Mouse (Mus musculus) mesoderm, embryonic 11.5 days (tissue): Measurements from ENCODE around the gene Pgam2.
"Not testable (repeated sequence)": the region's sequence is repeated elsewhere in the genome, so short reads cannot be mapped to it uniquely, and the experiment has no call there.

Source experiments
- DNase-seq: peaks from one replicate; pipeline ENCODE4 v3.0.0-alpha.2; 2012; ENCODE audit warnings: low read depth, low spot score

Pgam2 gene

DNA sequence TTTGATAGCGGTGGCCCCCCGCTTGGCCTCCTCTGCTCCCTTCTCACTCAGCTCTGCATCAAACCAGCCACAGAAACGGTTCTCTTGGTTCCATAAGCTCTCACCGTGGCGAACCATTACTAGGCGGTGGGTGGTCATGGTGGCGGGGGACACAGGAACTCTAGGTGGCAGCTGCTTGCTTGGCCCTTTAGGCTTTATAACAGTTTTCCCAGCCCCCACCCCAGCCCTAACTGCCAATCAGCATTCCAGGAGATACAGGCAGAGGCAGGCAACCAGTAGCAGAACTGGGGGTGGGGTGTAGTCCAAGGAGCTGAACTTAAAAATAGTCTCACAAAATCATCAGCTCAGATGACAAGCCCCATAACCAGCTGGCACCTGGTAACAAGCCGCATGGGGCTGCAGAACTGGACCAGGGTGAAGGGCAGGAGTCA lies at the start of gene Pgam2:
TSS of gene Pgam2 (minus strand) at position 183 of the 431 bp plus-strand sequence.
- DNase-seq = peak; percentile 36

DNA sequence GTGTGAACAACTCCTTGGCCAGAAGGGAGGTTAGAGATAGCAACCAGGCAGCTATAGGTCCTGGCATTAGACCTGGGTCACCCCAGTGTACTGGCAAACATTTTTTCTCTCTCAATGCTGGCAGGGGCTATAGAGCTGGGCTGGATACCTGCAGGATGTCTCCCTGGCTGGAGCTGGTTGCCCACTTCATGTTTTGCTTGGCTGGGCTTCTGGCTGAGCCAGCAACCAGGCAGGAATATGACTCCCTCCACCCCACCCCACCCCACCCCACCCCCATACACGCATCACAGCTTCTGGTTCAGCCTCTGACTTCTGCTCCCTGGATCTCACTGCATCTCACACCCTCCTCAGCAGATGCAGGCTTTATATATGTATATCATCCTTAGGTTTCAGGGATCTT lies 48.8 kb upstream of the Pgam2 start:
- DNase-seq = no peak

DNA sequence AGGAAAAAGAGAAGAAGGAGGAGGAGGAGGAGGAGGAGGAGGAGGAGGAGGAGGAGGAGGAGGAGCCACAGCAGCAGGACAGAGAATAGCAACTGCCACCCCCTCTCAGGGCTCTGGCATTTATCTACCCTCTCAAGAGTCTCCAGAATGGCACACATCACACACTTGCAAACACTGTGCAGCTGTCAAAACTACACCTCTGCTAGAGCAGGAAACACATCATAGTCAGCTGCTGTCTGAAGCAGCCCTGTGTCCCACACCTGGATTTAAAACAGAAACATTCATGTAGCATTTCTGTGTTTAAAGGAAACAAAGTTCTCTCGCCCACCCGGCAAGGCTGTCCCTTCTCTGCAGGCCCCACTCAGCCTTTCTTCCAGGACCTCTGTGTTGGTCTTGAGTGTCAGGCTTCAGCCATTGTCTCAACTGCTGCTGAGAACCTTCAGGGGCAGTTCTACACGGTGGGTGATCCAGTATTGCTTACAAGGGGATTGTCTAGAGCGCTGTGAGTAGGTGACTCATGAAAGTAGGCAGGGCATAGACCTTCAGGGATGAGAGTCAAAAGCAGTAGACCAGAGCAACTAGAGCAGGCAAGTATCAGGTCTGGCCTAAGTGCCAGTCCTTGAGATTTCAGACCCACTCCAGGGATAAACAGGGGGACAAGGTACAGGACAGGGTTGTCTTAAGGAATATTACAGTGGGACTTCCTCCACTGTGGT lies 47.6 kb upstream of the Pgam2 start:
- no peak for DNase-seq

DNA sequence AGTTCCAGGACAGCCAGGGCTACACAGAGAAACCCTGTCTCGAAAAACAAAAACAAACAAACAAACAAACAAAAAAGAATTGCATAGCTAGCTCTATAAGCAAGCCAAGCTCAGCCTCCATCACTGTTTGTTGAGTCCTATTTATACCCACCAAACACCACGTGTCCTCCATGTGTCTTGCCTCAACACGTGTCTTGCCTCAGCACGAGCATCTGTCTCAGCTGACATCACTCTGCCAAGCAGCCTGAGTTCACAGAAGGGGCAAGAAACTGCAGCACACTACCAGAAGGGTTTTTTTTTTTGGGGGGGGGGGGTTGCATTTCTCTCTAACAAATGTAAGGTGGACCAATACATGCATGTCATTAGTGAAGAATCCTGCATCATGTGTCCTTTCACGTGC lies 46.9 kb upstream of the Pgam2 start:
- no peak for DNase-seq

DNA sequence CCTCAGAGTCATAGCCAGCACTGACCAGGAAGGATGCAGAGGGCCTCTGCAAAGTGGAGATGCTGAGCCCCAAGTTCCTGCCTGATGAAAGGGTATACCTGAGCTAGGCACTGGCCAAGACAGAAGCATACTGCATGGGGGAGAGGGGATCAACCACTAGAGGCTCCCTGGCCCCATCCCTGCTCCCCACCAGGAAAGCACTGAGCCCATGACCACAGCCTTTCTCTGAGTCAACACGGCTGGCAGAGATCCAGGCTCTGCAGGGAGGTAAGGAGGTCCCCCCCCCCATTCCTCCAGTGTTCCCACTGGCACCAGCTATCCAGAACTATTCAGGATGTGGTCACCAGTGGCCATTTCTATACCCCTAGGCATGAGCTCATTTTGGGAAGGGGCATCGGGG lies 45.8 kb upstream of the Pgam2 start:
- DNase-seq = no peak

DNA sequence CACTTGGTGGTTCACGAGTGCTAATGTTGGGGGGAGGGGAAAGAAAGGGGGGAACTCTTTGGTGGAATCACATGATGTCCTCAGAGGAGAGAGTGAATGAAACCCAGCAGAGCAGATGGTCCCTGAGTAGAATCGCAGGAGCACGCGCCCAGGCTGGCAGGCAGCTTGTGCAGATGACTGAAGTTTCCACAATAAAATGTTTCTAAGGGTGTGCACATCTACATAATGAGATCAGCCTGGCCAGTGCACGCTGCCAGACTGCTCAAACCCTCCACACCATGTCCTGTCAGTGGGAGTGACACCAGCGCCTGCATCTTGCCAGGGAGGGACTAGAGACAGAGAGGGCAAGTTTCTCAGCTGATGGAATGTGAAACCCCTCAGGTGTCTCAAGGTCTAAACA lies 45.2 kb upstream of the Pgam2 start:
- DNase-seq = no peak

DNA sequence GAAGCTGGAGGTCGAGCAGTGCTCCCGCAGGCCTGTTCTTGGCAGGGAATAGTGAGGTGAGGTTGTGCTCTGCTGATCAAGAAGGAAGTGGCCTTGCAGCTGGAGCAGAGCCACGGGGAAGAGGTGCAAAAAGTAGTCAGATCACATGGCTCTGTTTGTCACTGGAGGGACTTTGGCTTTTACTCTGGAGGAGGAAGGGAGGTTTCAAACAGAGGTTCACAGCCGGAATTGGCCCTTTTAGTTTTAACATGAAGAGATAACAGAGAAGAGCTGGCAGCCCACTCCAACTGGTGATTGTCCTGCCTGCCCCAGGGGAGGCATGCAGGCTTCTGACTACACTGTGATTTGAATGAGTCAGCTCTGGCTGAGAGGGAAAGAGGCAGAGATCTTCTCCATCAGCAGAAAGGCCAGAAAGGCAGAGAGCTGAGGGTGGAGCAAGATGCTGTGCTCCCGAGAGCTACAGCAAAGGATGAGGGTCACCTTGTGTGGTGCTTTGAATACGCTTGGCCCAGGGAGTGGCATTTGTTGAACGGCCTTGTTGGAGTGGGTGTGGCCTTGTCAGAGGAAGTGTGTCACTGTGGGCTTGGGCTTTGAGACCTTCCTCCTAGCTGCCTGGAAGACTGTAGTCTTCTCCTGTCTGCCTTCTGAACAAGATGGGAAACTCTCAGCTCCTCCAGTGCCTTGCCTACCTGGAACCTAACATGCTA lies 43.3 kb upstream of the Pgam2 start:
- no peak for DNase-seq

DNA sequence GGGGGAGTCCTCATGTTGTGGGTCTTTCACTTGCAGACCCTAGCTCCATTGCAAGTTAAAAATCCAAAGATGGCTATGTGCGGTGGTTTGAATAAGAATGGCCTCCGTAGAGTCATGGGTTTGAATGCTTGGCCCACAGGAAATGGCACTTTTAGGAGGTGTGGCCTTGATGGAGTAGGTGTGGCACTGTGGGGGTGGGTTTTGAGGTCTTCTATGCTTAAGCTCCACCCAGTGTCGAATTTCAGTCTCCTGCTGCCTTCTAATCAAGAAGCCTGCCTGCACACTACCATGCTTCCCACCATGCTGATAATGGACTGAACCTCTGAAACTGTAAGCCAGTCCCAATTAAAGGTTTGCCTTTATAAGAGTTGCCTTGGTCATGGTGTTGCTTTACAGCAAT lies 39.6 kb upstream of the Pgam2 start:
- no peak for DNase-seq

DNA sequence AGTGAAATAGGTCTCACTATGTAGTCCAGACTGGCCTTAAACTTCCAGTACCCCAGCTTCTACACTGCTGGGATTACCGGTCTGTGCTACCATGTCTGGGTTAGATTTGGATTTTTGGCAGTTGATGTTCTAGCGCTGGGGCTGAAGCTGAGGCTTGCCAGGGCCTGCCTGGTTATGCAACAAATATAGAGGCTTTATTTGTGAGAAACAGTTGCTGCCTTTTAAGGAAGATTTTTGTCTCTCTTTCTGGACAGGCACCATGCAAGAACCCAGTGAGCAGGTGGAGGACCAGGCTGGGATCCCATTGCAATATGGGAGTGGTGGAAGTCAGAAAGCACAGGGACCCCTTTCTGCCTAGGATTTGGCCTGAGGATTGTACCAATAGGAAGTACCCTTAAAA lies 38.2 kb upstream of the Pgam2 start:
- no peak for DNase-seq

DNA sequence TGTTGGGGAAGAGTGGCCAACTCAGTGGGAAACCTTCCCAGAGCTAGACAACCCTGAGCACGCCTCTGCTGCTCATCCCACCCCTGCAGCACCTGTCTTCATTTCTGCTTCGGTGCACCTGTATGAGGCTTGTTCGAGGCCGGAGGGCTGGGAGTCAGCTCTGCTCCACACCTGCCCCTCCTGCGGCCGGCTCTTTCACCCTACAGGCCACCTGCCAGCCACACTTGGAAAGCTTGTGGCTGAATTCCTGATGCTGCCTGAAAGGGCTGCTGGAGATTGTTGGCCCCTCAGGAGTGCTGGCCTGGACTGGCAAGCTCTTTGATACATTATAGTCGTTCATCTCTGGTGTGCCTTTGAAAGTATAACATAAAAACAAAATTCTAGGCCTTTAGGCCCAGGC lies 36.8 kb upstream of the Pgam2 start:
- no peak for DNase-seq

DNA sequence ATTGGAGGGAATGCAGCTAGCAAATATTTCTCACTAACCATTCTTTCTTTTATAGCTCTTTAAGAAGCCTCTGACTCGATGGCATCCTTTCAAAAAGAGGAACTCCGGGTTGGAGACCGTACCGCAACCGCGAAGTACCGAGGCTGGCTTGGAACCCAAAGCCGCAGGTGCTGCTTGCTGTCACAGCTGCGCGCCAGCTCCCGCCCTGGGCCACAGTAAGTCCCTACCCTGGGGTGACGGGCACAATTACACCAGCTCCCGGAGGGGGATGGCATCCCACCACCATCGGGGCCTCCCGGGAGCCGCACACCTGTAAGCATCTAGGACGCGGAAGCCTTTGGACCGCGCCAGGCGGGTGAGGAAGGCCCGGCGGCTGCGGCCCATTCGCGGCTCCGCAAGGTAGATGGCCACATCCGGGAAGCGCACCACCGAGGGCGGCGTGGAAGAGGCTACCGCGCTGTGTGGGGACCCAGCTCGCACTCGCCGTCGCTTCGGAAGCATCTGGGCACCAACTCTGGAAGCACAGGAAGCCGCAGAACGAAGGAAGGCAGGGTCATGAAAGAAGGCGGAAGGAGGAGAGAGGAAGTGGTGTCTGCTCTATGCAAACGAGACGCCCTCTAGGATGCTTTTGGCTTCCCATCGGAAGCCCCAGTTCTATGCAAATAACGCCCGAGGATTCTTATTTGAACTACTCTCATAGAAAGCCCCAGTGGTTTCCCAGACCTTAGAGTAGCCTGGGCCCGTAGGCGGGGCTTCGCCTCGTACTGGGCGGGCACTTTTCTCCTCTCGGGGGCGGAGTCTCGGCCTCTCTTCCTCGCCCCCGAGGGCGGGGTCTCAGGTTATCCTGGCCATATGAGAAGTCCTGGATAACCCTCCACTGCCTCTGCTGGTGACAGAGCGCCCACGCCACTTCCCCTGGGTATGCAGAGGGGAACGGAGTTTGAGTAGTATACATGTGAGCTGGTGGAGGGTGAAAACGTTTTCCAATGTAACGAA lies 34.0 kb upstream of the Pgam2 start, which contains the start of gene Polm:
TSS of gene Polm (minus strand) at position 766 of the 996 bp plus-strand sequence.
- peak; percentile 95 for DNase-seq

DNA sequence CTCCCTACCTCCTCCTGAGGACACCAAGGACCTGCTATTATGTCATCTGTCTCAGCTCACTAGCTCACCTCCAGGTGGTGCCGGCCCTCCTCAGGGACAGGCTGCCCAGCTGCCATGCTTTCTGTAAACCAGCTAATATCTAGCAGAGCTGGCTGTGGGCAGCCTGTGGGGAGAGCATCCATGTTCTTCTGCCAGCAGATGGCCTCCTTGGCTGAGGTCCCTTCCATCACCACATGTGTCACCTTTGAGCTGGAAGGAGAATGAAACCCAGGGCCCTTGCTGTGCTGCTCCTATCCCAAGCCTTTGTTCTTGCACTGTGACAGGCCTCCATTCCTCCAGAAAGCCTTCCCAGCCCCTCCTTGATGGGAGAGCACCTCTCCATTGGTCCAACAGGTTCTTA lies 32.6 kb upstream of the Pgam2 start:
- DNase-seq = no peak

DNA sequence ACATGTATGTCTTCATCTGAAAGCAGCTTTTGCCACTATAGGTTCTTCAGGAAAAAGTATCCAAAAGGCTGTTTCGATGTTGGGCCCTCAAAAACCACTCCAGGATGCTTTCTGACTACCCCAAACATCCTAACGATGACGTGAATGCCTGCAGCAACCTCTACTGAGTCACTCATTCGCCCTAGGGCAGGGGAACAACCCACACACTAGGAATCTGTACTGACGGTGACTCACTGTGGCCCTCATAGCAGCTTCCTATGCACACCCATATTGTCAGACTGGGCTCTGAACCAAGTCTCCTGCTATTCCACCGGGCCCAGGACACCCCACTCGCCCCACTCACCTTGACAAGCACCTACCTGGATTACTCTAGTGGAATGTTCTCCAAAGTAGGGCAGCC lies 31.5 kb upstream of the Pgam2 start:
- DNase-seq = no peak

DNA sequence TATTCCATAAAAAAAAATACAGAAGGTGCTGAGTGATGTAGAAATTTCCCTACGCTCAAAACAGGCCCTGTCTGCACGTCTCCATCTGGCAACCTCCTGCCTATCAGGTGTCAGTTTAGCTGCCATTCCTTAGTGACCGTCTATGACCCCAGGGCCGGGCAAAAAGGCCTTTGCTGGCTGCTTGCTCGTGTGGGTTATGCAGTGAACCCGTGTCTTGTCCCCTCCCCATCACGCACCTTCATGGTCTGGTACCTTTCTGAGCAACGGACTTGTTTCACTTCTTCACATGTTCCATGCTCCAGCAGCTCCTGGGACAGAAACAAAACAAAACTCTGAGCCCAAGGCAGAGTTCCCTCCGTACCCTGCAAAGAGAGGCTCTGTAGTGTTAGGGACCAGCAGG lies 31.0 kb upstream of the Pgam2 start:
- no peak for DNase-seq

DNA sequence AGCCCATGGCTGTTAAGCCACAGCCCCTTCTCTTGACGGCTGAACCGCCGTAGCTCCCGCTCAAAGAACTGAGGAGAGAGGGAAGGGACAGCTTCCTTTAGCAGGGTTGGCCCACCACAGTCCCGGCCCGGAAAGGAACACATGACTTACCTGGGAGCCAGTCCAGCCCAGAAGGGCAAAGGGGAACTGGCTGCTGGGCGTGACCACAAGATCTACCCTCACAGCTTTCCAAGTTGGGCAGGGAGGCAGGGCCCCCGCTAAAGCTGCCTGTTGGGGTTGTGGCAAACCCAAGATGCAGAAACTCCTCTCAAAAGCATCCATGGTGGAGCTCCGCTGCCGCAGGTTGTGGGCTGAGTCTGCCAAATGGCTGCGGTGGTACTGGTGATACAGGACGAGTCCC lies 25.8 kb upstream of the Pgam2 start:
- no peak for DNase-seq

DNA sequence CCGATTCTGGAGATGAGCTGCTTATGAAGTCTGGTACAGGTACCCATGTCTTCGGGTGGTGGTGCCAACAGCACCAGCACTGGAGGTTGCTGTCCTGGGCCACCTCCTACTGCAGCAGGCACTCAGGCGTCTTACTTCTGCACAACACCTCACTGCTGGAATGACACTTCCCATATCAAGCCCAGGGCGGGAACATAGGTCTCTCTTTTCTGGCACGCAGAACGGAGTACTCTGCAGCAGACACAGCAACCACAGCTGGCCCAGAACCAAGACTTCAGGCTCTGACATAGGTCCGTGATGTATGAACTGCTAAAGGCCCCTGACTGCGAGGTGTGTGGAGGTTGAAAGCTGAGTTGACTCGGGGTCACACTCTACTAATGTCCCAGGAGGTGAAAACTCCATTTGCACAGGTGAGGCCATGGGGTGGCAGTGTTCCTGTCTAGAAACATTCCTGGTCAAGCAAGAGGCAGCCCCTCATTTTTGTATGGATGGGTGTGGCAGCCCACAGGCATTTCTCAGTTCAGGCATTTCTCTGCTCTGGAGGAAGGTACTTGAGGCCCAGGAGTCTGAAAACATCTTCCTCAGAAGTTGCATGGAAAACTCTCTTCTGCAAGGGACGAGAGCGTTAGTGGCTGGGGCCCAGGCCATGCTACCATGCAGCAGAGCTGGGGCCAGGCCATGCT lies 25.1 kb upstream of the Pgam2 start:
- no peak for DNase-seq

DNA sequence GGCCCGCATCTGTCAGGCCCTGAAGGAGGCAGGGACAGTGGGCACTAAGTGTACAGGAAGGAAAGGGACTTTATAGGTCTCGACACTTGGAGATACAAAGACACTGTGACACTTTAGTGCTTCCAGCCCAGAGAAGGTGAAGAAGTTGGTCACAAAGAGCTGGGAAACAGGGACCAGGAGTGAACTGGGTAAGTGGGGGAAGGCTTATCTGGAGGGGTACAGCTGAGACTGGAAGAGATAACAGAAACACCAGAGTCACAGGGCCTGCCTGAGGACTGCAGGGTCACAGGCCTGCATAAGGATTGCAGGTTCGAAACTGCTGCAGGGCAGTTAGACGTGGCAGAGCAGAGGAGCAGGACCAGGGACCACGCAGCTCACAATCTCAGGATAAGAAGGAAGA lies 24.4 kb upstream of the Pgam2 start:
- DNase-seq = no peak

DNA sequence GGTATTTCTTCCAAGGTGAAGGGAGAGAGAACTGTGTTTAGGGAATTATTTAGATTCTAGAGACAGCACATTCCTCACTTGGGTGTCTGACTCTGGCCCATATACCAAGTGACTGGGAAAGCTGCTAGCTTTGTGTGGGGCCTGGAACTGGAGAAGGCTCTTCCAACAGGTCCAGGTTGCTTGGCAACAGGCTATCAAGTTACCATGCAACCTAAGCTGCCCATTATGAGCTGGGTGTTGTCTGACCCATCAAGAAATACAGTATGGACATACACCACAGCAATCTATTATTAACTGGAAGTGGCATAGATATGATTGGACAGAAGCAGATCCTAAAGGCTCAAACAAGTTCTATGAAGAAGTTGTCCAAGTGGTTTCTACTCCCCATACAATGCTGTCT lies 21.9 kb upstream of the Pgam2 start:
- no peak for DNase-seq

DNA sequence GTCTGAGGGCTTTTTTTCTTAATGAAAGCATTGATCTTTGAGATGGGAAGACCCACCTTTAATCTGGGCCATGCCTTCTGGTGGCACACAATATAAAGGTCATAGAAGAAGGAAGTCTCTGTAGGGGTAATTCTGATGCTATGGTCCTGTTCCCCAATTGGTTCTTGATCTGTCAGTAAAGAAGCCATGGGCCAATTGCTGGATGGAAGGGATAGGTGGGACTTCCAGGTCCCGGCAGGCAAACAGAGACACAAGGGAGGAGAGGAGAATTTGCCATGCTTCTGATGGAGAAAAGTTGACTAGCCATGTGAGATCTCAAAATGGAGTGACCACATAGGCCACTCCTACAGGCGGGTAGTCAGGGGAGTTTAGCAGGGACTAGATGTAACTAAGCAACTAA lies 15.7 kb upstream of the Pgam2 start:
- no peak for DNase-seq

DNA sequence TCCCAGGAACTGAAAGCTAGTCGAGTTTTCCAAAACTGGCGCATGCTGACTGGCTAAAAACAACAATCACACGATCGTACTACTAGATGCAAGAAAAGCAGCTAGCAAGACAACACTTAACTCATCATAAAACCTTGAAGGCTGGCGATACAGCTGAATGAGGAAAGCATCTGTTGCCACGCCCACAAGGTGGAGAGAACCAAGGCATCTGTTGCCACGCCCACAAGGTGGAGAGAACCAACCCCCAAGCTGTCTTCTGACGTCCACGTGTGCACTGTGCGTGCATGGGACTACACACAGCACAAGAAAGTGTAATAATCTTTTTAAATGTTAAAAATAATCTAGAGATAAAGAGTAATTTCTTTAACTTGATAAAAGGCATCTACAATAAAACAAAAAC lies 9.8 kb upstream of the Pgam2 start:
- no peak for DNase-seq

DNA sequence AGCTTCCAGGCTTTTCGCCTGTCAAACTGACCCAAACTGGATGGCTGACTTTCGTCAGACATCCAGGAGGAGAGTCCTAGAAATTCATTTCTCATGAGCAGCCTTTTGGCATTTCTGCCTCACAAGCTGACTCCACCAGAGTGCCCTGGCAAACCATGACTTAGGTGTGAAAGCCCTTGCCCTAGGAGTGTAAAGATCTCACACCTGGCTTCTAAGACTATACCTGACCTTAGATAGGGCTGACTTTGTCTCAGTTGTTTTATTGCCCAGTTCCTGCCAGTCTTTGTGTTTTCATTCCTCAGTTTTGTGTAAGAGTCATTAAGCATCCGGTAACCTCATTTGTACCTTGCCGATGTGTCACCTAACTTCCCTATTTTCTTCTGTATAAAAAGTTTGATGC lies 6.0 kb upstream of the Pgam2 start:
- not testable (repeated sequence) for DNase-seq

DNA sequence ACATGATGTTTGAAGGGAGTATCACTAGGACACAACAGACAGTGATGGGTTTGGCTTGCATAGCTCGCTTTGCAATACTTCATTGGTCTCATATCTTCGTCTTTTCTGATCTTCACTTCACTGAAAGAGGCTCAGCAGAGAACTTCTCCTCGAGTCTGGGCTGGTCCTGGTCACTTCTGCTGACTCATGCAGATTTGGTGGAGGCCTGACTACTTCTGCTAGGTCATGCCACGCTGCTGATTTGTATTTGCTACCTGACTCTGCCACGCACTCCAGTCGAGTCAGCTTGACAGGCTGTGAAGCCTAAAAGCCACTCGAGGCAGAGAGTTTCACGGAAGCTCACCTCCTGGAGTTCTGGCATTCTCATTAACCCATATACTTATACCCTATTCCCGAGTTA lies 4.4 kb upstream of the Pgam2 start:
- no peak for DNase-seq
